Mouse (Mus musculus): ENCODE data around the gene Apoa5.
"Not testable (repeated sequence)": the region's sequence is repeated elsewhere in the genome, so short reads cannot be mapped to it uniquely, and the experiment has no call there.

Apoa5 gene

DNA sequence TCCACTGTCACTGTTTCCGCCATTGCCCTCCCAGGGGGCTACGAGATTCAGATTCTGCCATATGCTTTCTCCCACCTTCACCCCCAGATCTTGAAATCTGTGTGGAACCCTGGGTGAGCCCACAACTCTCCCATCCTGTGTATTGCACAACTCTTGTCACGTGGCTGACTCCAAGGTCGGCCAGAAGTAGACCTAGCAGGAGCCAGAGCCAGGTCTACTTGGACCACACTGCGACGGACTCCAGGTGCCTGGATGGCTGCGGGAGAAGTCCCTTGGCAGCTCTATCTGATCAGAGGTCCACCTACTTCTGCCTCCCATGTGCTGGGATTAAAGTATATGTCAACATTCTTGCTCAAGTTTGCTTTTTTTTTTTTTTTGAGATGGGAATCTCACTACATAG lies 7.3 kb upstream of the Apoa5 start:
- no peak for DNase-seq (ENCODE audit: low spot score in 2 of 2)

DNA sequence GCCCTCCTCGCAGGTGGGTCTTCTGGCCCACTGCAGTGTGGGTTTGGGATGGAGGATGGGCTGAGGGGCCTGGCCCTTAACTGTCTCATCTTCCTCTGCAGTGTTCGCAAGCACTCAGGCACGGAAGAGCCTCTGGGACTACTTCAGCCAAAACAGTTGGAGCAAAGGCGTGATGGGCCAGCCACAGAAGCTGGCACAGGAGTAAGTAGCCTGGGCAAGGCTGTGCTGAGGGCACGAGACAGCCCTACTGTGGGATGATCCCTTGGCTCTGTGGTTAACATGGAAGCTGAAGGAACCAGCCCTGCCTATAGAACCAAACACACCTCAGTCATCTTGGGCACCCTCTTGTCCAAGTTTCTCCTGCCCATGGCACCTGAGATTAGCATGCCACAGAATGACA lies 692 bp downstream of the Apoa5 start:
- no peak for DNase-seq (ENCODE audit: low spot score in 2 of 2)

DNA sequence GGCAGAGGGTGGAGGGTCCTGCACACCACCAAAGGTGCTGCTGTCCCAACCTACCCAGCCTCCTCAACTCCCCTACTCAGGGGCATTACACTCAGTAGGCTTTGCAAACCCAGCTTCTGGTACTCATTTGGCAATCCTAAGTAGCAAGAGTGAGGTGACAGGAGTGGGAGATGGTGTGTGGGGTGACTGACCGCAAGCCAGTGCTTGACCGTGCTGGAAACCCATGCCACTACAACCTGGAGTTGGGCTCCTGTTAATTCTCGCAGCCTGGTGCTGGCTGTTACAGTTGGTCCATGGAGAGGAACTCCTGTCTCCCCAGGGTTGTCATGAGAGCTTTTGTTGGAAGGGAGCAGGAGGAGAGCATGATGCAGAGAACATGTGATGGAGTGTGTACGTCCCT lies 2.3 kb downstream of the Apoa5 start:
- DNase-seq (ENCODE audit: low spot score in 2 of 2): no peak

DNA sequence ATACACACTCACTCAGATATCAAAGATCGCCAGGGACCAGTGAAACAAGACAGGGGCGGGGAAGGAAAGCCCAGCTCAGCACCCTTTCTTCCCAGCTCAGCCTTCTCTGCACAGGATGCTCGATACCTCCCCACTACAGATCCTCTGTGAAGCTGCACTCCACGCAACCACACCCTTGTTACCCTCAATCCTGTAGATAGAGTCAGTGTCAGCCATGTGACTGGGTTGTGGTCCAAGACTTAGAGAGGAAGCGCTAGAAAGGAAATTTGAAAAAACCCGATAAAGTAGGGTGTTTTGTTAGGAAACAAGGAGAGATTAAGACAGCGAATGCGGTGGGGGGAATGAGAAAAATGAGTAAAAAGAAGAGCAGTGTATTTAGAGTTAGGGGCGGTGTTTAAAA lies 3.6 kb downstream of the Apoa5 start:
- no peak for DNase-seq (ENCODE audit: low spot score in 2 of 2)

DNA sequence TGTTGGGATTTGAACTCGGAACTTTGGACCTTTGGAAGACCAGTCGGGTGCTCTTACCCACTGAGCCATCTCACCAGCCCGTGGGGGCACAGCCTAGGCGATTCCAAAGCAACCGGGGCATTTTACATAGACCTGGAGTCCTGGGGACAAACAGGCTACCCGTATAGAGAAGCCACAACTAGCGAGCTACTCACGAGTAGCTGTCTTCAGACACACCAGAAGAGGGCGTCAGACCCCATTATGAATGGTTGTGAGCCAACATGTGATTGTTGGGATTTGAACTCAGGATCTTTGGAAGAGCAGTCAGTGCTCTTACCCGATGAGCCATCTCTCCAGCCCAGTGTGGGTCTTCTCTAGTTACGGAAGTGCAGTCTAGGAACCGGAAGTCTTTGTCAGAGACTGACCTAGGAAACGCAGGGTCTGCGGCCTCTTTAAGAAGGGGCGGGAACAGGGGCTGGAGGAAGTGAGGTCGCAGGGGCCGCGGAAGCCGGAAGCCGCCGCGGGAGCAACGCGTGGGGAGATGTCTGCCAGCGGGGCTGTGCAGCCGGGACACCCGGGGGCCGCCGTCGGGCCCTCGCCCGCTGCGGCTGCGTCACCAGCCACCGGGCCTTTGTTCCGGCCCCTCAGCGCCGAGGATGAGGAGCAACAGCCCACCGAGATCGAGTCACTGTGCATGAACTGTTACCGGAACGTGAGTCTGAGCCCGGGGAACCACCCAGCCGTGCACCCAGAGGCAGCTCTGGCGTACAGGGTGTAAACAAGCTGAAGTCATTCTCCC lies 4.4 kb downstream of the Apoa5 start, which contains the start of gene Zpr1:
TSS of gene Zpr1 (plus strand) at position 388 of the 778 bp plus-strand sequence.
- peak; percentile 80 to 82 for DNase-seq (ENCODE audit: low spot score in 2 of 2)

DNA sequence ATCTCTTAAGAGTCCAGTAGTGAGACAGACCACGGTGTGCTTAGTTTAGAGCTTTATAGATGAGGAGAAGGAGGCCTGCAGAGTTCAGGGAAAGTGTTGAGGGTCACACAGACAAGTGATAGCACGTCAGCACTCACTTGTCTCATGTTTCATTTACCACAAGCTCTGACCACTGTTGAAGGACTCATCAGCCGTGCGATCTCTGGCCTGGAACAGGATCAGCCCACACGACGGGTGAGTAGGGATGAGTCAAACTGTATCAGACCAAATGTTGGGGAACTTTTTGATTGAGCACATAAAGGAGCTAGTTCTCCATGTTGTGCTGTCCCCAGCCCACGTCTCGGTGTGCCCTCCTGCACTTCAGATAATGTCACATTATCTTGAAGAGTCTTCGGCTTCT lies 6.1 kb downstream of the Apoa5 start:
- no peak for DNase-seq (ENCODE audit: low spot score in 2 of 2)

DNA sequence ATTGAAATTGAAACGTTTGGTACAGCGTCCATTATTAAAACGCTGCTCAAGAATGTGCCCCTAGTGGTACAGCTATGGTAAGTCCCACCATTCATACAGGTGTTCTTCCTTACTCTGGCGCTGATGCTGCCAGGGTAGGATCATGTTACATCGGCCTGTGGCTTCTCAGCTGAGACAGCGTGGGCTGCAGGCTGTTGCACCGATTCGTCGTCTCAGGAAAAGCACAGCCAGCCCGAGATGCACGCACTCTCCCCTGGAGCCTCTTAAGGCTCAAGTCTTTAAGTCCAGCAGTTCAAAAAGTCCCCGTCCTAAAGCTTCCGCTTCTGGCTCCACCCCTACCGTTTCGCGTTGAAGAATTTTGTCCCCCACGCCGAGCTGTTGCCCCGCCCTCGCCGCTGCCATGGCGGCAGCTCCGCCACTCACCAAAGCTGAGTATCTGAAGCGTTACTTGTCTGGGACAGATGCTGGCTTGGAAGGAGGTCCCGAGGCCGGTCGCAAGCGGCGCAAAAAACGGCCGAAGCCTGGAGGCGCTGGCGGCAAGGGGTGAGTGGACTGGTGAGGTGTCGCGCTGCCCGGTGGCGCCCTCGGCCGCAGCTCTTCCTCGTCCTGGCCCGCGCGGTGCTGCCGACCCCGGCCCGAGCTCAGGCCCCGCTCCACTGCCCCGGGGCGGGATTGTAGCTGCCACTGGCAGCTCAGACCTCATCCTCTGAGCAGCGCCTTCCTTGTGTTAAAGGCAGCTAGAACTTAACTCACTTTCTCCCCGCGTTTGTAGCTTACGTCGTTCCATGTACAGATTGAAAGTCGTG lies 14.4 kb downstream of the Apoa5 start, which contains the start of gene Bud13:
TSS of gene Bud13 (plus strand) at position 378 of the 806 bp plus-strand sequence.
- peak; percentile 83 to 89 for DNase-seq (ENCODE audit: low spot score in 2 of 2)

DNA sequence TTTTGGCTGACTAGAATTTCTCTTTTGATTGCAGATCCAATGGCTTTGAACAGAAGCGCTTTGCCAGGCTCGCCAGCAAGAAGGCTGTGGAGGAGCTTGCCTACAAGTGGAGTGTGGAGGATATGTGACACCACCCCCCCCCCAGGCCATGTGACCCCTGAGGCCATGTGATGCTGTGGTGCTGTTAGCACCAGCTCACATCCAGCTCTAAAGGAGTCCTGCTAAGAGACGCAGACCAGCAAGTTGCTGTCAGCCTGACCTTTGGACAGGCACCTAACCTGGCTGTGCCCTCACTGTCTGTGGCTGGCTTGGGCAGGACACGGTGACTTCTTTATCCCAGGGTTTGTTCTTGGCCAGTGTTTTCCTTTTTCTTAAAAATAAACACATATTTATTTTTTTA lies 29.9 kb downstream of the Apoa5 start:
- DNase-seq (ENCODE audit: low spot score in 2 of 2): no peak

DNA sequence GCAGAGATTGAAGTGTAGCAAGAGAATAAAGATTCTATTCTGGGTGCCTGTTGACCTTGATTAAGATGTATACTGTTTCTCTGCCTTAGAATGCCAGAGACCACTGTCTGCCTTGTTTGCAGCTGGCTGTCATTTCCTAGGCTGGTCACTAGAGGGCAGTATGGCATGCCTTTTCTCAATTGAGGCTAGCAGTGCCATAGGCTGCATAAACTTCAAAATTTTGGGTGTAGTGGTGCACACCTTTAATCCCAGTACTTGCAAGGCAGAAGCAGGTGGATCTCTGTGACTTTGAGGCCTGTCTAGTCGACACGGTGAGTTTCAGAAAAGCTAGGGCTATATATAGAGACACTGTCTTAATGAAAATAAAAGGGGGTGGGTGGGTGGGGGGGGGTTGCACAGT lies 33.7 kb downstream of the Apoa5 start:
- DNase-seq (ENCODE audit: low spot score in 2 of 2): peak in 1 of 2 experiments; percentile 49

DNA sequence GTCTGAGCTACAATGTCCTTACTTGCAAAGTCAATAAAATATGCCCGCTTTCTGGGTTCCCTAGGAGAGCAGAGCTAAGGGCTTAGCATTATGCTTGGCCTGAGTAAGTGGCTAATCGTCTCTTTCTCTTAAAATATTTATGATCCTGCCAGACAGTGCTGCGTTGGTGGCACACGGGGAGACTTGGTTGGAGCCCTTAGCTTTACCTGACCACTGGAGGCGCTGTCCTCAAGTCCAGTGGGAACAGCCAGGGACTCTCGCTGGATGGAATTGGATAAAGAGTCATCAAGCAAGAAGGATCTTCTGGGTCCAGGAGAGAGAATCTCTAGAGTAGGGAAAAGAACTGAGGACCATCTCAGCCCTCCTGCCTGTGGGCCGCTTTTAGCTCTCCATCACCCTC lies 40.7 kb downstream of the Apoa5 start:
- no peak for DNase-seq (ENCODE audit: low spot score in 2 of 2)

DNA sequence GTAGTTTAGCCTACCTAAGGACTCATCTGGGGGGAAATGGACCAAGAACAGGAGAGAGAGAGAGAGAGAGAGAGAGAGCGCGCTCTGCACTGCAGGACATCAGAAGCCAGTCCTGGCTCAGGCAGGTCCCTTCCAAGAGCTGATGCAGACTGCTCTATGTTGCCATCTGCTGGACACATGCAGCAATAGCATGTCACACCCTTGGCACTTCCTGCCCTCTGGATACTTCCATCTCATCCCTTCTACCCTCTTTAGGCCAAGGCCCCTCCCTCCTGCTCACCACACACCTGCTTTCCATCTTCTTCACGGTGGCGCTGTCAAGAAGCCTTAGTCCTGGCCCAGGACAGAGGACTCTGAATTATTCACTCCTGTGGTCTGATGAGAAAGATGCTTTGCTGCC lies 46.1 kb downstream of the Apoa5 start:
- DNase-seq (ENCODE audit: low spot score in 2 of 2): peak in 1 of 2 experiments; percentile 55

DNA sequence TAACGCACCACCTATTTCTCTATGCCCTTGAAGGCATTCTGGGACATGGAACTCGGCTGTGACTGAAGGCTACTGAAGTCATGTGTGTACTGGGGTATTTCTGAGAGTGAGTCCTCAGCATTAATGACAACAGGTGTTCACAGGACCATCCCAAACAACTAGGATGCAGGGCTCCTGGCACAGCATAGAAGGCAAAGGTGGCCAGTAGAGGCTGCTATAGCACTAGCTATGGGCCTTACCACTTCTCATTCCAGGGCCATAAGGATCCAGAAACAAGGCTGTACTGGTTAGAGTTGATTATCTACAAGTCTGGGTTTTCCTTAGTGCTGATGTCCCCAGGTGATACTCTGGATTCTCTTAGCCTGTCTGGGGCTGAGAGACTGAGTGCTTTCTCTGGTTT lies 46.5 kb downstream of the Apoa5 start:
- DNase-seq (ENCODE audit: low spot score in 2 of 2): no peak

DNA sequence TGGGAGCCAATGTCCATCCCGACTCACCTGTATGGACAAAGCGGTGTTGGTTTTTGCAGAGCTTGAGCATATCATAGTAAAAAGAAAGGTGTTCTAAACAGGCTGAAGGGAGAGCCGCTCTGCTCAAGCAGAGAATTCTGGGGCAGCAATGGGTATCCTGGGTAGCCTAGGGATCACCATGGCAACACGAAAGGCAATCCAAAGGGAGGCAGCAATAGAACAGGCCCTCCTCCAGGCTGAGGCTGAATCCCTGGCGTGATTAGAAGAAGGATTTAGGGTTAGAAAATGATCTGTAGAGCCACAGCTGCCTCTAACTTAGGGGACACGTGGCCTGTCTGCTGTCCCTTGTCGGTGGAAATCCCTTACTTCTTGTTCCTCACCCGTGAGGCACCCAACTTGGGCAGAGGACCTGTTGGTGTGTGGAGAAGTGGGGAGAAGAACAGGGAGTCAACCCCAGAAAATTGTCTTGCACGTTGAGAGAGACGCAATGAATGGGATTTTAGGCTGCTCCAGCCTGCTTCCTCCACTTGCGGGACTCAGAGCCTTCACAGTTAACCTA lies 47.5 kb downstream of the Apoa5 start:
- DNase-seq (ENCODE audit: low spot score in 2 of 2): no peak

DNA sequence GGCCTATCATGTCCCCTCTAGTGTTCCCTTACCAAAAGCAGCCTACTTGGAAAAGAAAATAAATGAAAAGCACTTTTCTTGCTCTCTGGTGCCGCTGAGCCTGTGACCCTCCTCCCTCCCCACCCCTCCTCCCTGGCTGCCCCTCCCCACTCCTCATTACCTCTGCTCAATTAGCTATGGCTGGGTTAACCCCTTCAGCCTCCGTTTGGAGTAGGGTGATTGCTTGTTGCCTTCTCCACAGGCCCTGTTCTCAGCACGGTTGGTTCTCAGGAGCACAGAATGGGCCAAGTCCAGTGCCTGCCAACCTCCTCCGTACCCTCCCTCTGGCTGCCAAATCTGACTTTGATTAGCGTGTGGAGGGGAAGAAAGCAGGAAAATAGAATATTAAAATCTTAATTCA lies 48.0 kb downstream of the Apoa5 start:
- DNase-seq (ENCODE audit: low spot score in 2 of 2): no peak

DNA sequence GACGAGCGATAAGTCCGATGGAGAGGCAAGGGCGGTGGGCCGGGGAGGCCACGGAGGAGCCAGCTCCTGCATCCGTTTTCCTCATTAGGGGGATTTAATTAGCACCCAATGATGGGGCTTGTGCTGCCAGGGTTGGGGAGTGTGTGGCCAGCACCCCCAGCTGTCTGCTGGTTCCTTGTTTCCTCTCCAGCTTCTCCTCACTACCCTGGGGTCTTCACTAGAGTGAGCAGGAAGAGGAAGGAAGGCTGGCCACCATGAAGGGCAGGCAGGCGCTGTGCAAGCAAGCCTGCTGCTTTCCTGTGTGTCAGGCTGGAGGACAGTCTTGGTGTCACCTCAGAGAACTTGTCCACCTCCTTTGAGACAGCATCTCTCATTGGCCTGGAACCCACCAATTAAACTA lies 48.5 kb downstream of the Apoa5 start:
- DNase-seq (ENCODE audit: low spot score in 2 of 2): no peak

DNA sequence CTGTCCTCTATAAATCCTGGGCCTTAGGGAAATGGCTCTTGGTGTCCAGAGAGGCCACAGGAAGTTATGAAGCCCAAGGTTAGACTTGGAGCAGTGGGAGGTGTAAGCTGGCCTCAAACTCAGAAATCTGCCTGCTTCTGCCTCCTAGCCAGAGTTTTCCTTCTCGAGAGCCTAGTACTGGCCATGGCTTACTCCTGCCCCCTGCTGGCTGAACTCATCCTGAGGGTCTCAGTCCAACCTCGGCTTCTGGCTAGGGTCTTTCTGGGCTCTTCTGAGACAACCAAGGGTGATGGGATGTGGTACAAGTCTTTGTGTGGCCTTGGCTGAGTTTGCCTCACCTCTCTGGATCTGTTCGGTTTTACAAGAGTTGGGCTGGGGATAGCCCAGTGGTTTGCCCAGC lies 49.5 kb downstream of the Apoa5 start:
- no peak for DNase-seq (ENCODE audit: low spot score in 2 of 2)

DNA sequence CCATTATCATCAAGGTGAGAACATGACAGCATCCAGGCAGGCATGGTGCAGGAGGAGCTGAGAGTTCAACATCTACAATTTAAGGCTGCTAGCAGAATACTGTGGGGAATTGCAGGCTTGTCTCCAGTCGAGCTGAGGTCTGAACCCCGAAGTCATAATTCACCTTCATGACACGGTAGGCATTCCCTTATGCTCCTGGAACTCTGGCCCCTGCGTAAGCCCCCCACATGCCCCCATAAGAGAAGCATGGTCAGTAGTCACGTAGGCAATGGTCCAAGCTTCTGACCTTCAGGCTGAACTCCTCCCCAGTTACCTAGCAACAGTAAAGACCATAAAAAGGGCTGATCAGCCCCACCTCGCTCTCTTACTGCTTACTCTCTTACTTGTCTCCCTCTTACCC lies 51.5 kb downstream of the Apoa5 start, which contains the start of gene 4931429L15Rik:
TSS of gene 4931429L15Rik (minus strand) at position 101 of the 400 bp plus-strand sequence.
- not testable (repeated sequence) for DNase-seq (ENCODE audit: low spot score in 2 of 2)

DNA sequence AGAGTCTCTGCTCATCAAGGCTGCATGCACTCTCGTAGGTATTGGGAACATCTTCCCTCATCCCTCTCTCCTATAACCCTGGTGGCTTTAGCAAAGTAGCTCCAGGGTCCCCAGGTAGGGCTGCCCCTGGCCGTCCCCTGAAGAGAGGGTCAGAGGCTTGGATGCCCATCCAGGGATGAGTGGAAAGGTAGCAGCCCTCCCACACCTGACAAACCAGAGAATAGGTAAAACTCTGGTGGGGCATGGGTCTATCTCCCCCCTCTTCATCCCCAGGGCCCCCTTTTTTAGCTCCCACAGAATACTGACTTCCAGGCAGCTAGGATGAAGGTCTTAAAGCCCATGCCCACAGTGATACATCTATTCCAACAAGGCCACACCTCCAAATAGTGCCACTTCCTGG lies 52.0 kb downstream of the Apoa5 start:
- DNase-seq (ENCODE audit: low spot score in 2 of 2): no peak
